Mouse (Mus musculus) neural tube, embryonic 14.5 days (tissue): Measurements from ENCODE around the gene Shox2. TPM values are rescaled to one million over a fixed set of nuclear protein-coding genes. Genes with fewer than 3 reads are reported as not detected.
A peak's percentile ranks its signal among the peaks of the same experiment; 100 is the strongest.

Experiments used
- ATAC-seq: fragments of 200-750 bp; cut with Nextera tagmentation; 2 replicates; pipeline ENCODE4 v1.8.0; 2017; ENCODE audit warnings: low read depth, mild to moderate bottlenecking, moderate TSS enrichment, moderate library complexity
- H3K27ac ChIP-seq: fragments of 300-500 bp; sonication (generic); 2 replicates; pipeline ENCODE4 v1.5.1; 2014; ENCODE audit warnings: low read depth, mild to moderate bottlenecking, control low read depth, low read length, moderate library complexity, mixed read lengths
- H3K27me3 ChIP-seq: fragments of 300-500 bp; sonication (generic); 2 replicates; pipeline ENCODE4 v1.6.1; 2014; ENCODE audit warnings: low read length; ENCODE audit not compliant: control insufficient read depth, insufficient read depth
- H3K36me3 ChIP-seq: fragments of 300-500 bp; sonication (generic); 2 replicates; pipeline ENCODE4 v1.6.1; 2014; ENCODE audit warnings: low read length, mixed read lengths; ENCODE audit not compliant: control insufficient read depth, insufficient read depth
- H3K4me1 ChIP-seq: fragments of 300-500 bp; sonication (generic); 2 replicates; pipeline ENCODE4 v1.6.1; 2014; ENCODE audit warnings: low read length; ENCODE audit not compliant: control insufficient read depth, insufficient read depth
- H3K4me2 ChIP-seq: fragments of 300-500 bp; sonication (generic); 2 replicates; pipeline ENCODE4 v1.6.1; 2014; ENCODE audit warnings: mild to moderate bottlenecking, low read depth, low read length, control low read depth
- H3K4me3 ChIP-seq: fragments of 300-500 bp; sonication (generic); 2 replicates; pipeline ENCODE4 v1.5.1; 2014; ENCODE audit warnings: low read depth, low read length, control low read depth, mixed read lengths
- H3K9ac ChIP-seq: fragments of 300-500 bp; sonication (generic); replicated peaks from 2 replicates; pipeline ENCODE4 v1.6.1; 2014; ENCODE audit warnings: low read depth, mild to moderate bottlenecking, control low read depth, low read length, mixed read lengths
- H3K9me3 ChIP-seq: fragments of 300-500 bp; sonication (generic); 2 replicates; pipeline ENCODE4 v1.6.1; 2016; ENCODE audit warnings: low read length; ENCODE audit not compliant: control insufficient read depth
- WGBS: fragments of 180-500 bp; shearing (Covaris S2); extraction: QIAGEN DNeasy Blood & Tissue Kit; methylation state at CpG from one replicate; pipeline ENCODE4 v1.1.7; 2014; 5-methylcytosine and 5-hydroxymethylcytosine counted together
- polyA plus RNA-seq: library from polyadenylated mRNA; unstranded; fragments of >200 nt; fragmentation: Nextera tagmentation; extraction: Ambion mirVana; gene quantifications from 2 replicates; pipeline ENCODE4 v1.2.1, GENCODE M21; 2014

The Shox2 gene
- polyA plus RNA-seq, 1 experiment from 2014 or later, result 10.6 TPM

- Histone ChIP-seq H3K27me3 (peaks cover 60% of the 10 kb centered on the region), H3K4me1 (peaks cover 9% of the 10 kb centered on the region; the same call in 1 of the 2 replicates), H3K27ac (no peak overlapping the region), H3K9ac (no peak overlapping the region), H3K36me3 (no peaks in the 10 kb centered on the region), H3K4me2 (no peak overlapping the region), H3K4me3 (no peak overlapping the region), H3K9me3 (no peaks in the 10 kb centered on the region)
- 3% methylated on average over 9 of the region's 9 CpGs for WGBS
- ATAC-seq, result no peak
Measured at GRCm38 (mm10) chr3:66979491-66979890, 2.1 kb downstream of the Shox2 start.

- Histone ChIP-seq H3K27me3 (peaks cover 61% of the 10 kb centered on the region), H3K9me3 (no peaks in the 10 kb centered on the region), H3K36me3 (no peaks in the 10 kb centered on the region), H3K4me1 (peaks cover 10% of the 10 kb centered on the region; the same call in 1 of the 2 replicates), H3K4me2 (peak overlapping the region; percentile 16; the same call in 1 of the 2 replicates), H3K9ac (no peak overlapping the region), H3K4me3 (peak overlapping the region; percentile 21), H3K27ac (peak overlapping the region; percentile 16; the same call in 1 of the 2 replicates)
- under 1% methylated on average over 45 of the region's 45 CpGs for WGBS
- no peak for ATAC-seq
Measured at GRCm38 (mm10) chr3:66978457-66979381, 2.9 kb downstream of the Shox2 start.

GRCm38 (mm10) chr3:66977811-66978456 lies 3.6 kb downstream of the Shox2 start:
- no peak for ATAC-seq
- H3K36me3 ChIP-seq, result no peaks in the 10 kb centered on the region
- no peak overlapping the region for H3K4me3 ChIP-seq
- H3K9me3 ChIP-seq, result no peaks in the 10 kb centered on the region
- no peak overlapping the region for H3K27ac ChIP-seq
- no peak overlapping the region for H3K9ac ChIP-seq
- under 1% methylated on average over 25 of the region's 25 CpGs for WGBS
- H3K27me3 ChIP-seq, result peaks cover 61% of the 10 kb centered on the region
- no peak overlapping the region for H3K4me2 ChIP-seq
- peaks cover 11% of the 10 kb centered on the region; the same call in 1 of the 2 replicates for H3K4me1 ChIP-seq

GRCm38 (mm10) chr3:66976889-66977615 lies 4.5 kb downstream of the Shox2 start:
- no peak overlapping the region for H3K9ac ChIP-seq
- 3% methylated on average over 13 of the region's 13 CpGs for WGBS
- H3K4me1 ChIP-seq, result peaks cover 7% of the 10 kb centered on the region; the same call in 1 of the 2 replicates
- no peak for ATAC-seq
- H3K36me3 ChIP-seq, result no peaks in the 10 kb centered on the region
- H3K27me3 ChIP-seq, result peaks cover 58% of the 10 kb centered on the region
- H3K4me2 ChIP-seq, result no peak overlapping the region
- H3K9me3 ChIP-seq, result no peaks in the 10 kb centered on the region
- H3K4me3 ChIP-seq, result no peak overlapping the region
- H3K27ac ChIP-seq, result no peak overlapping the region

- Histone ChIP-seq H3K9me3 (no peaks in the 10 kb centered on the region), H3K36me3 (no peaks in the 10 kb centered on the region), H3K4me3 (no peak overlapping the region), H3K27me3 (peaks cover 65% of the 10 kb centered on the region), H3K9ac (no peak overlapping the region), H3K4me1 (0 out of 2 replicates have a peak, but pooled peaks cover 2% of the 10 kb centered on the region), H3K4me2 (no peak overlapping the region), H3K27ac (no peak overlapping the region)
- WGBS, result 8% methylated on average over 3 of the region's 3 CpGs
- ATAC-seq, result no peak
Measured at GRCm38 (mm10) chr3:66974501-66974900, 7.1 kb downstream of the Shox2 start.

GRCm38 (mm10) chr3:66973391-66973943 lies 8.1 kb downstream of the Shox2 start:
- peaks cover 56% of the 10 kb centered on the region for H3K27me3 ChIP-seq
- 0 out of 2 replicates have a peak, but pooled peaks cover 2% of the 10 kb centered on the region for H3K4me1 ChIP-seq
- peak overlapping the region; percentile 41; the same call in 1 of the 2 replicates for H3K9ac ChIP-seq
- peak; percentile 67 for ATAC-seq
- H3K4me3 ChIP-seq, result peak overlapping the region; percentile 41
- H3K4me2 ChIP-seq, result peak overlapping the region; percentile 65
- WGBS, result under 1% methylated on average over 59 of the region's 59 CpGs
- no peak overlapping the region for H3K27ac ChIP-seq
- H3K36me3 ChIP-seq, result no peaks in the 10 kb centered on the region
- H3K9me3 ChIP-seq, result no peaks in the 10 kb centered on the region

GRCm38 (mm10) chr3:66972191-66972950 lies 9.2 kb downstream of the Shox2 start:
- H3K9ac ChIP-seq, result no peak overlapping the region
- no peak overlapping the region for H3K4me2 ChIP-seq
- WGBS, result 5% methylated on average over 16 of the region's 16 CpGs
- no peak overlapping the region for H3K27ac ChIP-seq
- ATAC-seq, result no peak
- no peaks in the 10 kb centered on the region for H3K36me3 ChIP-seq
- H3K9me3 ChIP-seq, result no peaks in the 10 kb centered on the region
- peaks cover 58% of the 10 kb centered on the region for H3K27me3 ChIP-seq
- 0 out of 2 replicates have a peak, but pooled peaks cover 2% of the 10 kb centered on the region for H3K4me1 ChIP-seq
- H3K4me3 ChIP-seq, result no peak overlapping the region
